Mouse (Mus musculus): ENCODE results near the gene Large1. TPM values are rescaled to one million over a fixed set of nuclear protein-coding genes. Genes with fewer than 3 reads are reported as not detected.

The Large1 gene
- total and polyA plus RNA-seq, 2 experiments: 1.9 to 3.5 TPM

- H3K4me3 ChIP-seq (ENCODE audit: insufficient read depth, low read depth, low read length): no peak overlapping the region
- H3K4me1 ChIP-seq (ENCODE audit: control insufficient read depth, insufficient read depth, low read length): no peaks in the 10 kb centered on the region
- H3K9ac ChIP-seq (ENCODE audit: low read depth, low read length): no peak overlapping the region
- WGBS: 84% methylated on average over 7 of the region's 7 CpGs
- H3K79me2 ChIP-seq (ENCODE audit: control insufficient read depth, insufficient read depth, low read length): no peaks in the 10 kb centered on the region
- no peak for DNase-seq (ENCODE audit: extremely low read depth, low read depth, low spot score)
- H3K27ac ChIP-seq (replicated peaks; ENCODE audit: insufficient read depth, low read depth, low read length): no peak overlapping the region
- H3K27me3 ChIP-seq (ENCODE audit: control insufficient read depth, insufficient read depth, low read length): no peaks in the 10 kb centered on the region
- H3K36me3 ChIP-seq (ENCODE audit: control insufficient read depth, insufficient read depth, low read length): peaks cover 12% of the 10 kb centered on the region
- no peak for TF ChIP-seq POLR2A (IDR thresholded peaks at IDR 0.05; ENCODE audit: extremely low read depth, insufficient read depth, low read length)
- no peak for TF ChIP-seq CTCF (IDR thresholded peaks at IDR 0.05; ENCODE audit: low read depth, low read length)
Observed at GRCm38 (mm10) chr8:72815681-72816080, 537.7 kb downstream of the Large1 start.

DNA sequence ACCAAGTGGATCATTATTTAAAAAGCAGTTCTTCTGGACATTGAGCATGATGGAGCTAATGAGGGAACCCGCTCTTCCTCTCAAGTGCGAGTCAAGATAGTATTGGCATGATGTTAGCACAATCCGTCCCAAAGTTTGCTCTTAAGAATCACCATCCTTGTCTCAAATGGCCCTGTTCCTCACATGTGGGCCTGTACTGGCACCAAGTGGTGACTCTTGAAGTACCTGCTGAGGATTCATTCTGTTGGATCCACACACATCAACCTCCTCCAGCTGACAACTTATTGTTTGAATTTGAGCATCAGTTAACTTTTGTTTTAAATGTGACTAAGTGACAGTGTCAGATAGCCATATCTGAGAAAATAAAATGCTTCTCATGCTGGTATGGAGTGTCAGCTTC lies 540.6 kb downstream of the Large1 start:
- no peak overlapping the region for H3K4me3 ChIP-seq (ENCODE audit: insufficient read depth, low read depth, low read length)
- no peak overlapping the region for H3K27ac ChIP-seq (replicated peaks; ENCODE audit: insufficient read depth, low read depth, low read length)
- H3K27me3 ChIP-seq (ENCODE audit: control insufficient read depth, insufficient read depth, low read length): no peaks in the 10 kb centered on the region
- no peak for DNase-seq (ENCODE audit: extremely low read depth, low read depth, low spot score)
- H3K4me1 ChIP-seq (ENCODE audit: control insufficient read depth, insufficient read depth, low read length): no peaks in the 10 kb centered on the region
- peaks cover 11% of the 10 kb centered on the region for H3K36me3 ChIP-seq (ENCODE audit: control insufficient read depth, insufficient read depth, low read length)
- no peak overlapping the region for H3K9ac ChIP-seq (ENCODE audit: low read depth, low read length)
- no peaks in the 10 kb centered on the region for H3K79me2 ChIP-seq (ENCODE audit: control insufficient read depth, insufficient read depth, low read length)
- WGBS: 94% methylated on average over 3 of the region's 3 CpGs
- no peak for TF ChIP-seq CTCF (IDR thresholded peaks at IDR 0.05; ENCODE audit: low read depth, low read length)
- no peak for TF ChIP-seq POLR2A (IDR thresholded peaks at IDR 0.05; ENCODE audit: extremely low read depth, insufficient read depth, low read length)

GRCm38 (mm10) chr8:72801583-72801982 lies 551.8 kb downstream of the Large1 start:
- Histone ChIP-seq H3K27ac (replicated peaks; ENCODE audit: insufficient read depth, low read depth, low read length) (no peak overlapping the region), H3K36me3 (ENCODE audit: control insufficient read depth, insufficient read depth, low read length) (no peaks in the 10 kb centered on the region), H3K9ac (ENCODE audit: low read depth, low read length) (no peak overlapping the region), H3K79me2 (ENCODE audit: control insufficient read depth, insufficient read depth, low read length) (no peaks in the 10 kb centered on the region), H3K4me3 (ENCODE audit: insufficient read depth, low read depth, low read length) (no peak overlapping the region), H3K4me1 (ENCODE audit: control insufficient read depth, insufficient read depth, low read length) (no peaks in the 10 kb centered on the region), H3K27me3 (ENCODE audit: control insufficient read depth, insufficient read depth, low read length) (no peaks in the 10 kb centered on the region)
- DNase-seq (ENCODE audit: extremely low read depth, low read depth, low spot score): no peak
- TF ChIP-seq CTCF (IDR thresholded peaks at IDR 0.05; ENCODE audit: low read depth, low read length): no peak
- no peak for TF ChIP-seq POLR2A (IDR thresholded peaks at IDR 0.05; ENCODE audit: extremely low read depth, insufficient read depth, low read length)
- WGBS: 81% methylated on average over 2 of the region's 2 CpGs

DNA sequence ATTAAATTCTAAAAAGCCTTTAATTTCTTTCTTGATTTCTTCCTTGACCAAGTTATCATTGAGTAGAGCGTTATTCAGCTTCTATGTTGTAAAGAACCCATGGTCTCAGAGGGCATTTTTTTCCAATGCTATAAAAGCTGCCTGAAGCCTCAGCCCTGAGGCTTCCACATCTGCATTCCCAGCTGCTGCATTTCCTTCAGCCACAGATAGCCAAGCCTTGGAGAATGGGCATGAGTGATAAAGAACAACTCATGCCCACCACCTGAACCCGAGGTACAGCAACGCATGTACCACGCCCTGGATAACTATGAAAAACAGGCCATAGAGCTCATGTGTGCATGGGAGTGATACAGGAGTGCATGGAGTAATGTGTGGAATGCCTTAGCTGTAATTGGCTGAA lies 572.7 kb downstream of the Large1 start:
- WGBS: 96% methylated on average over 4 of the region's 4 CpGs
- TF ChIP-seq CTCF (IDR thresholded peaks at IDR 0.05; ENCODE audit: low read depth, low read length): no peak
- TF ChIP-seq POLR2A (IDR thresholded peaks at IDR 0.05; ENCODE audit: extremely low read depth, insufficient read depth, low read length): no peak
- Histone ChIP-seq H3K9ac (ENCODE audit: low read depth, low read length) (no peak overlapping the region), H3K36me3 (ENCODE audit: control insufficient read depth, insufficient read depth, low read length) (no peaks in the 10 kb centered on the region), H3K79me2 (ENCODE audit: control insufficient read depth, insufficient read depth, low read length) (no peaks in the 10 kb centered on the region), H3K27ac (replicated peaks; ENCODE audit: insufficient read depth, low read depth, low read length) (no peak overlapping the region), H3K27me3 (ENCODE audit: control insufficient read depth, insufficient read depth, low read length) (no peaks in the 10 kb centered on the region), H3K4me3 (ENCODE audit: insufficient read depth, low read depth, low read length) (no peak overlapping the region), H3K4me1 (ENCODE audit: control insufficient read depth, insufficient read depth, low read length) (no peaks in the 10 kb centered on the region)
- DNase-seq (ENCODE audit: extremely low read depth, low read depth, low spot score): no peak

DNA sequence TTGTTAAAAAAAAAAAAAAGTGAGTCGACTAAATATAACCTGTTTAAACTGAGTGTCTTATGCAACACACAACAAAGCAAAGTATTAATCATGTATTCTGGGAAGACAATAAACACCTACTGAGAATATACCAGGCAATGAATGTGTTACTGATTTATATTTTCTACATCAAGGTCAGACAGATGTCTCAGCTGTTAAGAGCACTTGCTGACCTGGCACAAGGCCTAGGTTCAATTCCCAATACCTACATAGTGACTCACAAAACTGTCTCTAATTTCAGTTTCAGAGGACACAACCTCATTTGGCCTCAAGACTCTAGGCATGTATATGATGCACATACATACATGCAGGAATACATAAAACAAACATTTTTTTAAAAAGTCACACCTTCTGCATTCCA lies 575.5 kb downstream of the Large1 start:
- H3K79me2 ChIP-seq (ENCODE audit: control insufficient read depth, insufficient read depth, low read length): no peaks in the 10 kb centered on the region
- TF ChIP-seq CTCF (IDR thresholded peaks at IDR 0.05; ENCODE audit: low read depth, low read length) (no peak), POLR2A (IDR thresholded peaks at IDR 0.05; ENCODE audit: extremely low read depth, insufficient read depth, low read length) (no peak)
- H3K36me3 ChIP-seq (ENCODE audit: control insufficient read depth, insufficient read depth, low read length): no peaks in the 10 kb centered on the region
- no peaks in the 10 kb centered on the region for H3K27me3 ChIP-seq (ENCODE audit: control insufficient read depth, insufficient read depth, low read length)
- H3K4me3 ChIP-seq (ENCODE audit: insufficient read depth, low read depth, low read length): no peak overlapping the region
- H3K4me1 ChIP-seq (ENCODE audit: control insufficient read depth, insufficient read depth, low read length): no peaks in the 10 kb centered on the region
- H3K9ac ChIP-seq (ENCODE audit: low read depth, low read length): no peak overlapping the region
- no peak overlapping the region for H3K27ac ChIP-seq (replicated peaks; ENCODE audit: insufficient read depth, low read depth, low read length)
- WGBS: 39% methylated on average over 1 of the region's 1 CpGs
- DNase-seq (ENCODE audit: extremely low read depth, low read depth, low spot score): no peak

- Histone ChIP-seq H3K27me3 (ENCODE audit: control insufficient read depth, insufficient read depth, low read length) (no peaks in the 10 kb centered on the region), H3K4me1 (ENCODE audit: control insufficient read depth, insufficient read depth, low read length) (no peaks in the 10 kb centered on the region), H3K36me3 (ENCODE audit: control insufficient read depth, insufficient read depth, low read length) (no peaks in the 10 kb centered on the region), H3K27ac (replicated peaks; ENCODE audit: insufficient read depth, low read depth, low read length) (no peak overlapping the region), H3K9ac (ENCODE audit: low read depth, low read length) (no peak overlapping the region), H3K79me2 (ENCODE audit: control insufficient read depth, insufficient read depth, low read length) (no peaks in the 10 kb centered on the region), H3K4me3 (ENCODE audit: insufficient read depth, low read depth, low read length) (no peak overlapping the region)
- WGBS: 45% methylated on average over 7 of the region's 7 CpGs
- TF ChIP-seq POLR2A (IDR thresholded peaks at IDR 0.05; ENCODE audit: extremely low read depth, insufficient read depth, low read length) (no peak), CTCF (IDR thresholded peaks at IDR 0.05; ENCODE audit: low read depth, low read length) (no peak)
- no peak for DNase-seq (ENCODE audit: extremely low read depth, low read depth, low spot score)
Observed at GRCm38 (mm10) chr8:72766777-72767176, 586.6 kb downstream of the Large1 start.
